Mouse (Mus musculus) limb, embryonic 14.5 days (tissue): Measurements from ENCODE around the gene Cables2. TPM values are rescaled to one million over a fixed set of nuclear protein-coding genes. Genes with fewer than 3 reads are reported as not detected.

Source experiments
- ATAC-seq: fragments of 200-750 bp; cut with Nextera tagmentation; 2 replicates; pipeline ENCODE4 v1.8.0; 2017; ENCODE audit warnings: low read depth, moderate number of reproducible peaks, moderate TSS enrichment; ENCODE audit not compliant: low FRiP score
- DNase-seq: peaks from one replicate; pipeline ENCODE4 v3.0.0-alpha.2; 2015; ENCODE audit warnings: low spot score
- H3K27ac ChIP-seq: fragments of 300-500 bp; sonication (generic); replicated peaks from 2 replicates; pipeline ENCODE4 v1.5.1; 2014; ENCODE audit warnings: low read depth, mild to moderate bottlenecking, low read length, moderate library complexity, mixed read lengths
- H3K27me3 ChIP-seq: fragments of 300-500 bp; sonication (generic); 2 replicates; pipeline ENCODE4 v1.6.1; 2014; ENCODE audit warnings: low read length, mixed read lengths; ENCODE audit not compliant: control insufficient read depth, insufficient read depth
- H3K36me3 ChIP-seq: fragments of 300-500 bp; sonication (generic); 2 replicates; pipeline ENCODE4 v1.6.1; 2014; ENCODE audit warnings: mild to moderate bottlenecking, low read length, moderate library complexity, mixed read lengths; ENCODE audit not compliant: control insufficient read depth, insufficient read depth
- H3K4me1 ChIP-seq: fragments of 300-500 bp; sonication (generic); 2 replicates; pipeline ENCODE4 v1.6.1; 2014; ENCODE audit warnings: antibody characterized with exemption, low read length, mixed read lengths; ENCODE audit not compliant: control insufficient read depth, insufficient read depth
- H3K4me2 ChIP-seq: fragments of 300-500 bp; sonication (generic); replicated peaks from 2 replicates; pipeline ENCODE4 v1.6.1; 2014; ENCODE audit warnings: low read depth, mild to moderate bottlenecking, low read length, moderate library complexity; ENCODE audit not compliant: severe bottlenecking
- H3K4me3 ChIP-seq: fragments of 300-500 bp; sonication (generic); replicated peaks from 2 replicates; pipeline ENCODE4 v1.5.1; 2014; ENCODE audit warnings: low read length
- H3K9ac ChIP-seq: fragments of 300-500 bp; sonication (generic); 2 replicates; pipeline ENCODE4 v1.6.1; 2014; ENCODE audit warnings: mild to moderate bottlenecking, low read depth, low read length, moderate library complexity; ENCODE audit not compliant: severe bottlenecking
- H3K9me3 ChIP-seq: fragments of 300-500 bp; sonication (generic); 2 replicates; pipeline ENCODE4 v1.6.1; 2016; ENCODE audit warnings: low read length; ENCODE audit not compliant: control insufficient read depth
- POLR2A ChIP-seq: fragments of 200-500 bp; IDR thresholded peaks from 2 replicates; pipeline ENCODE4 v1.8.0; 2012; ENCODE audit warnings: inconsistent platforms, mild to moderate bottlenecking, moderate library complexity, borderline replicate concordance; ENCODE audit not compliant: insufficient read depth, insufficient read length; ENCODE audit errors: extremely low read depth
- WGBS: fragments of 180-500 bp; shearing (Covaris S2); extraction: QIAGEN DNeasy Blood & Tissue Kit; methylation state at CpG from one replicate; pipeline ENCODE4 v1.1.7; 2014; 5-methylcytosine and 5-hydroxymethylcytosine counted together
- polyA plus RNA-seq, 2 experiments: library from polyadenylated mRNA; depleted of rRNA in 1 of 2; stranded (reverse) in 1 of 2; unstranded in 1 of 2; fragments of >200 nt; fragmentation: Nextera tagmentation in 1 of 2; extraction: Ambion mirVana in 1 of 2; gene quantifications; 2 replicates each; pipeline versions ENCODE4 v1.2.1 to v1.2.3; 2012 to 2014

Gene Cables2
- polyA plus RNA-seq, 2 experiments, result 22.5 to 37.7 TPM

DNA sequence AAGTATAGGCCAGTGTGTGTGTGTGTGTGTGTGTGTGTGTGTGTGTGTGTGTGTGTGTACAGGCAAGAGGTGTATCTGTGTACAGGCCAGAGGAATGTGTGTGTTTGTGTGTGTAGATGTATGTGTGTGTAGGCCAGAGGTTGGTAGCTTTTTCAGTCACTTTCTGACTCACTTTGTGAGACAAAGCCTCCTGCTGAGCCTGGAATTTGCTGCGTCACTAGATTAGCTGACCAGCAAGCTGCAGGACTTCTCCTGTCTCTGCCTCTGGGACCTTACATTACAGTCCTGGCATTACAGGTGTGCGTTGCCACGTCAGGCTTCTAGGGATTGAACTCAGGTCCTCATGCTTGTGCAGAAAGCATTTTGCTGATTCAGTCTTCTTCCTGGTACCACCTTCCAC, 21.5 kb downstream of the Cables2 start:
- no peak for DNase-seq
- Histone ChIP-seq H3K9ac (no peak overlapping the region), H3K4me2 (no peak overlapping the region), H3K27me3 (no peaks in the 10 kb centered on the region), H3K36me3 (no peaks in the 10 kb centered on the region), H3K4me3 (no peak overlapping the region), H3K27ac (no peak overlapping the region), H3K4me1 (peaks cover 8% of the 10 kb centered on the region; the same call in 1 of the 2 replicates), H3K9me3 (no peaks in the 10 kb centered on the region)
- WGBS, result 53% methylated on average over 3 of the region's 3 CpGs
- ATAC-seq, result no peak
- no peak for TF ChIP-seq POLR2A

DNA sequence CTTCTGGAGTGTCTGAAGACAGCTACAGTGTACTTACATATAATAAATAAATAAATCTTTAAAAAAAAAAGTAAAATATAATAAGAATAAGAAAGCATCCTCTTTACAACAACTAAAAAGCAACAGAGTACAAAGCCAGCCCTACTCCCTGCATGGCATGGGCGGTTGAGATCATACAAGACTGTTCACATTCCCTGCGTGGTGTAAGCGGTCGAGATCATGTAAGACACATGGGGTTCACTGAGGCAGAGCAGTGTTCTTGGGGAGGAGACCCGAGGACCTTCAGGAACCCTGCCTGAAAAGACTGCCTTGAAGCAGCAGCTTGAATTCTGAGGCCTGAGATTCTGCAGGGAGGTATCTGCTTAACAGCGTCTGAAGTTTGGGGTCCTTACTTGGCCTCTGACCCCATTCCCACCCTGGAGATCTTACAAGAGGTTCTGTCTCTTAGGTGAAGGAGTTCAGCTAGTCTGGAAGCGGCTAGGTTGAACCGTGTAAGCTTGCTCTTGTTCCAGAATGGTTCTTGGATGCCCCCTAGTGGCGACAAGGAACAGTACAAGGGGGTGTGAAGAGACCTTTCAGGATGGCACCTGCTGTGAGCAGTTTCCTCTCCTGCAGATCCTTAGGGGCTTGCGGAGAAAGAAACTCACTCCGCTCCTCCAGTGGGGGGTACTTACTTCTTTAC, 22.2 kb downstream of the Cables2 start:
- Histone ChIP-seq H3K36me3 (no peaks in the 10 kb centered on the region), H3K27ac (no peak overlapping the region), H3K27me3 (no peaks in the 10 kb centered on the region), H3K9me3 (no peaks in the 10 kb centered on the region), H3K4me2 (no peak overlapping the region), H3K4me3 (no peak overlapping the region), H3K9ac (no peak overlapping the region), H3K4me1 (peaks cover 3% of the 10 kb centered on the region; the same call in 1 of the 2 replicates)
- WGBS, result 31% methylated on average over 11 of the region's 11 CpGs
- TF ChIP-seq POLR2A, result no peak
- ATAC-seq (peak; percentile 83), DNase-seq (peak; percentile 78)

DNA sequence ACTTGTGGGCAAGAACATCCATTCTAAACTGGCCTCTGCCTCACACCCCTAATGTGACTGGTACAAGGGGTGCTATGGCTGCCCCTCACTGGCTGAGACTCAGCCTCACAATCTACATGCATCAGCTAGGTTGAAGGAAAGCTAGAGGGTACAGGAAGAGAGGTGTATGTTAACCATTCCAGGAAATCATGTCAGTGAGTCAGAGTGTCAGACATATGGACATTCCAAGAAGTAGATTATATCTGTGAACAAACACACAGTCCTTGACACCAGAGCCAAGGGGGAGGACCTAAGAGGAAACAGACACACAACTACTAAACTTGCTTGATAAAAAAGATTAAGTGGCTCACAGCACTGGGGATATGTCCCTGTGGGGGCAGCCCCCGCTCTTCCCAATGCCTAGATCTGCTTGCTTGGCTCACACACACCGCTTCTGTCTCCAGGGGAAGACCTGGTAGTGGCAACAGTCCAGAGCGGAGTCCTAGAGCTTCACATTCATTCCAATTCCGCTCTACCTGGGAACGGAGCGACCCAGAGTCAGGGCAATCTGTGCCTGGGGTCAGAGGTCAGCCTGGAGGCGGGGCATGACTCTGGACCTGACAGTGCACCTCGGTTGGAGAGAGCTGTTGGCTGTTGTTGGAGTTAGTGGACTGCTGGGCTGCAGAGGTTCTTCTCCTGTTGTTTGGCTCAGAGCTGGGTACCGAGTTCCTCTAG, 24.2 kb downstream of the Cables2 start:
- 61% methylated on average over 9 of the region's 9 CpGs for WGBS

DNA sequence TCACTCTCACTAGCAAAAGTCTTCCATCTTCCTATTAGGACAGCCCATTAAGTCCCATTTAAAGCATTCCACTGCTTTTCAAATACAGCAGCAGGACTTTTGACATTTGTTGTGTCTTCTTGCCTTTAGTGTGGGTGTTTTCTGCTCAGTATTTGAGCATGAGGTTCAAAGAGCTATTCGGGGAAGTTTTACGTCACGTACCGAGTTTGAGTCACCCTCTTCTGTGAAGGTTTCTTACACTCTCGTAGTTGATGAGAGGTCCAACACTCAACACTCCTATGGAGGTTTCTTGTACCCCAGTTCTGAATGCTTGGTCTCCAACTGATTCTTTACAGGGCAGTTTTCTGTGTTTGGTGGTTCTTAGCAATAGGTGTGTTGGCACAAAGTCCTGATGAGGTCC, 25.4 kb downstream of the Cables2 start:
- no peaks in the 10 kb centered on the region for H3K9me3 ChIP-seq
- H3K4me2 ChIP-seq, result no peak overlapping the region
- no peaks in the 10 kb centered on the region for H3K4me1 ChIP-seq
- no peak overlapping the region for H3K4me3 ChIP-seq
- no peaks in the 10 kb centered on the region for H3K36me3 ChIP-seq
- no peak for DNase-seq
- no peak for TF ChIP-seq POLR2A
- no peak overlapping the region for H3K27ac ChIP-seq
- H3K9ac ChIP-seq, result no peak overlapping the region
- no peak for ATAC-seq
- no peaks in the 10 kb centered on the region for H3K27me3 ChIP-seq
- WGBS, result 93% methylated on average over 5 of the region's 5 CpGs

More for the DNA sequence above, 24.2 kb downstream of the Cables2 start:
- Histone ChIP-seq H3K4me1 (no peaks in the 10 kb centered on the region), H3K4me3 (no peak overlapping the region), H3K4me2 (no peak overlapping the region), H3K9ac (no peak overlapping the region), H3K27me3 (no peaks in the 10 kb centered on the region), H3K36me3 (no peaks in the 10 kb centered on the region), H3K9me3 (no peaks in the 10 kb centered on the region), H3K27ac (no peak overlapping the region)
- DNase-seq (no peak), ATAC-seq (no peak)
- no peak for TF ChIP-seq POLR2A

DNA sequence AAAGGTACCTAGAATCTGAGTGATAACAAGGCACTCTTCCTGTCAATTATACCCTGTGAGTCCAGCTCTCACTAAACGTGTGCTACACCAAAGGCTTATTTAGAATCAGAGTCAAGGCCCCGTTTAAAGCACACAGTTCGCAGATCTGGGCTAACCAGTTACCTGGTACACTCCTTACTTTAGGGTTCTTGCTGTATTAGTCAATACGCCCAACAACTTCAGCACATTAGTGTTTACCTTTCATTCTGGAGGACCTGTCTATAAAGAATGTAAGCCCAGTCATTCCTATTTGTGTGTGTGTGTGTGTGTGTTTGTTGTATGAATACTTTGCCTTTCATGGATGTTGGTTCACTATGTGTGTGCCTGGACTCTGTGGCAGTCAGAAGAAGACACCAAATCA, 30.2 kb downstream of the Cables2 start:
- Histone ChIP-seq H3K27me3 (no peaks in the 10 kb centered on the region), H3K4me1 (no peaks in the 10 kb centered on the region), H3K9me3 (no peaks in the 10 kb centered on the region), H3K9ac (no peak overlapping the region), H3K36me3 (no peaks in the 10 kb centered on the region), H3K4me2 (no peak overlapping the region), H3K4me3 (no peak overlapping the region), H3K27ac (no peak overlapping the region)
- 83% methylated on average over 4 of the region's 4 CpGs for WGBS
- ATAC-seq (no peak), DNase-seq (no peak)
- no peak for TF ChIP-seq POLR2A
